Mouse (Mus musculus): ENCODE measurements around the gene Arhgap40. TPM values are rescaled to one million over a fixed set of nuclear protein-coding genes. Genes with fewer than 3 reads are reported as not detected.

The Arhgap40 gene
- polyA plus RNA-seq, 2 experiments, result 3.9 to 5.5 TPM

- Histone ChIP-seq H3K27me3 (ENCODE audit: control insufficient read depth, insufficient read depth, low read length) (no peaks in the 10 kb centered on the region), H3K9me3 (ENCODE audit: control insufficient read depth, low read length) (no peaks in the 10 kb centered on the region), H3K4me2 (replicated peaks; ENCODE audit: low read depth, low read length, severe bottlenecking) (no peak overlapping the region), H3K4me1 (ENCODE audit: control insufficient read depth, insufficient read depth, low read length) (0 out of 2 replicates have a peak, but pooled peaks cover 4% of the 10 kb centered on the region), H3K36me3 (ENCODE audit: control insufficient read depth, insufficient read depth, low read length) (peaks cover 13% of the 10 kb centered on the region), H3K27ac (replicated peaks; ENCODE audit: low read depth, low read length) (no peak overlapping the region), H3K4me3 (replicated peaks; ENCODE audit: low read length) (no peak overlapping the region), H3K9ac (ENCODE audit: low read depth, low read length, severe bottlenecking) (no peak overlapping the region)
- DNase-seq (ENCODE audit: low spot score), result no peak
- no peak for TF ChIP-seq POLR2A (IDR thresholded peaks at IDR 0.05; ENCODE audit: borderline replicate concordance, extremely low read depth, insufficient read depth, insufficient read length)
- no peak for ATAC-seq (ENCODE audit: low FRiP score, low read depth)
- 81% methylated on average over 7 of the region's 7 CpGs for WGBS
Measured at GRCm38 (mm10) chr2:158503226-158503625, 9.4 kb upstream of the Arhgap40 start.

- ATAC-seq (ENCODE audit: low FRiP score, low read depth) (no peak), DNase-seq (ENCODE audit: low spot score) (no peak)
- Histone ChIP-seq H3K36me3 (ENCODE audit: control insufficient read depth, insufficient read depth, low read length) (peaks cover 9% of the 10 kb centered on the region), H3K4me3 (replicated peaks; ENCODE audit: low read length) (no peak overlapping the region), H3K4me1 (ENCODE audit: control insufficient read depth, insufficient read depth, low read length) (0 out of 2 replicates have a peak, but pooled peaks cover 4% of the 10 kb centered on the region), H3K27me3 (ENCODE audit: control insufficient read depth, insufficient read depth, low read length) (no peaks in the 10 kb centered on the region), H3K9ac (ENCODE audit: low read depth, low read length, severe bottlenecking) (no peak overlapping the region), H3K4me2 (replicated peaks; ENCODE audit: low read depth, low read length, severe bottlenecking) (no peak overlapping the region), H3K27ac (replicated peaks; ENCODE audit: low read depth, low read length) (no peak overlapping the region), H3K9me3 (ENCODE audit: control insufficient read depth, low read length) (no peaks in the 10 kb centered on the region)
- TF ChIP-seq POLR2A (IDR thresholded peaks at IDR 0.05; ENCODE audit: borderline replicate concordance, extremely low read depth, insufficient read depth, insufficient read length), result no peak
- WGBS, result 41% methylated on average over 4 of the region's 4 CpGs
Measured at GRCm38 (mm10) chr2:158503671-158504070, 8.9 kb upstream of the Arhgap40 start.

GRCm38 (mm10) chr2:158506475-158506874 lies 6.1 kb upstream of the Arhgap40 start:
- 0 out of 2 replicates have a peak, but pooled peaks cover 4% of the 10 kb centered on the region for H3K4me1 ChIP-seq (ENCODE audit: control insufficient read depth, insufficient read depth, low read length)
- no peaks in the 10 kb centered on the region for H3K36me3 ChIP-seq (ENCODE audit: control insufficient read depth, insufficient read depth, low read length)
- no peaks in the 10 kb centered on the region for H3K27me3 ChIP-seq (ENCODE audit: control insufficient read depth, insufficient read depth, low read length)
- H3K9ac ChIP-seq (ENCODE audit: low read depth, low read length, severe bottlenecking), result no peak overlapping the region
- H3K27ac ChIP-seq (replicated peaks; ENCODE audit: low read depth, low read length), result no peak overlapping the region
- no peak overlapping the region for H3K4me3 ChIP-seq (replicated peaks; ENCODE audit: low read length)
- 73% methylated on average over 5 of the region's 5 CpGs for WGBS
- H3K4me2 ChIP-seq (replicated peaks; ENCODE audit: low read depth, low read length, severe bottlenecking), result no peak overlapping the region
- H3K9me3 ChIP-seq (ENCODE audit: control insufficient read depth, low read length), result no peaks in the 10 kb centered on the region
- TF ChIP-seq POLR2A (IDR thresholded peaks at IDR 0.05; ENCODE audit: borderline replicate concordance, extremely low read depth, insufficient read depth, insufficient read length), result no peak
- no peak for DNase-seq (ENCODE audit: low spot score)
- no peak for ATAC-seq (ENCODE audit: low FRiP score, low read depth)

GRCm38 (mm10) chr2:158507046-158507445 lies 5.5 kb upstream of the Arhgap40 start:
- TF ChIP-seq POLR2A (IDR thresholded peaks at IDR 0.05; ENCODE audit: borderline replicate concordance, extremely low read depth, insufficient read depth, insufficient read length), result no peak
- Histone ChIP-seq H3K27ac (replicated peaks; ENCODE audit: low read depth, low read length) (no peak overlapping the region), H3K9ac (ENCODE audit: low read depth, low read length, severe bottlenecking) (no peak overlapping the region), H3K4me1 (ENCODE audit: control insufficient read depth, insufficient read depth, low read length) (0 out of 2 replicates have a peak, but pooled peaks cover under 1% of the 10 kb centered on the region), H3K36me3 (ENCODE audit: control insufficient read depth, insufficient read depth, low read length) (no peaks in the 10 kb centered on the region), H3K4me2 (replicated peaks; ENCODE audit: low read depth, low read length, severe bottlenecking) (no peak overlapping the region), H3K4me3 (replicated peaks; ENCODE audit: low read length) (no peak overlapping the region), H3K27me3 (ENCODE audit: control insufficient read depth, insufficient read depth, low read length) (no peaks in the 10 kb centered on the region), H3K9me3 (ENCODE audit: control insufficient read depth, low read length) (no peaks in the 10 kb centered on the region)
- DNase-seq (ENCODE audit: low spot score) (no peak), ATAC-seq (ENCODE audit: low FRiP score, low read depth) (no peak)
- 97% methylated on average over 10 of the region's 10 CpGs for WGBS

- H3K4me1 ChIP-seq (ENCODE audit: control insufficient read depth, insufficient read depth, low read length), result no peaks in the 10 kb centered on the region
- no peak for TF ChIP-seq POLR2A (IDR thresholded peaks at IDR 0.05; ENCODE audit: borderline replicate concordance, extremely low read depth, insufficient read depth, insufficient read length)
- no peak overlapping the region for H3K4me2 ChIP-seq (replicated peaks; ENCODE audit: low read depth, low read length, severe bottlenecking)
- H3K9ac ChIP-seq (ENCODE audit: low read depth, low read length, severe bottlenecking), result no peak overlapping the region
- H3K27me3 ChIP-seq (ENCODE audit: control insufficient read depth, insufficient read depth, low read length), result no peaks in the 10 kb centered on the region
- no peaks in the 10 kb centered on the region for H3K36me3 ChIP-seq (ENCODE audit: control insufficient read depth, insufficient read depth, low read length)
- H3K4me3 ChIP-seq (replicated peaks; ENCODE audit: low read length), result no peak overlapping the region
- ATAC-seq (ENCODE audit: low FRiP score, low read depth) (no peak), DNase-seq (ENCODE audit: low spot score) (no peak)
- H3K9me3 ChIP-seq (ENCODE audit: control insufficient read depth, low read length), result no peaks in the 10 kb centered on the region
- no peak overlapping the region for H3K27ac ChIP-seq (replicated peaks; ENCODE audit: low read depth, low read length)
- WGBS, result 71% methylated on average over 6 of the region's 6 CpGs
Measured at GRCm38 (mm10) chr2:158510665-158511064, 1.9 kb upstream of the Arhgap40 start.

Measured in limb, embryonic 14.5 days (tissue).